8 mouse cellular contexts compared by ENCODE assay signal in the genomic region with DNA sequence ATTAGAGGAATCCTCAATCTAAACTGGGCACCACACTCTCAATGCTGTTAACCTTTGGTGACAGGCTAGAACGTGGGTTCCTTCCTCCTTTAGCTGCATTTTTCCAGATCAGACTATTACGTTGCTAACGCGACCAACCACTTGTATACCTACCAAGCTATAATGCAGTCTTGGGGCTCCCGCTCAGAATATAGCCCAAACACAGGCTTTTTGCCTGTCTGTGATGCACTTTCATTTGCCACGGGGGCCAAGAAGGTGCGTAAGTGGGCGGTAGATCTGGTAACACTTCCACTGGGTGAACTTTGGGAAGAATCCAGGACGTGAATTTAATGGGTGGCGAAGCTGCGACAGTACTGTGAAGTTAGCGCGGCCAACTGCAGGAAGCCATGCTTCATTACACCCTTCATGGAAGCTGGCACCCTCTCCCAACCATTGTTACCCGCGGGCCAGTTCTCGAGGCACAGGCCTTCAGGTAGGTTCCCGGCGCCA. TPM values are rescaled to one million over a fixed set of nuclear protein-coding genes. Genes with fewer than 3 reads are reported as not detected.
A peak's percentile ranks its signal among the peaks of the same experiment; 100 is the strongest.
DNase-seq lines count a peak whose midpoint lies in the region; ATAC-seq and TF ChIP-seq lines count a peak whose summit lies in the region.

No protein-coding gene starts in this region.

- peak overlapping the region; percentile 77 for H3K4me2 ChIP-seq in midbrain, postnatal 0 days (ENCODE audit: low read depth, low read length, poor library complexity, severe bottlenecking)

- TF ChIP-seq POLR2A in cortical plate, adult 2 months (IDR thresholded peaks at IDR 0.05; ENCODE audit: extremely low read depth, insufficient read depth, low read length), result no peak
- TF ChIP-seq POLR2A in liver, adult 2 months (IDR thresholded peaks at IDR 0.05; ENCODE audit: extremely low read depth, insufficient read depth, low read length), result no peak

- WGBS in liver, adult 2 months, result 0% methylated on average over 18 of the region's 18 CpGs
- 0% methylated on average over 18 of the region's 18 CpGs for WGBS in midbrain, postnatal 0 days

- H3K9ac ChIP-seq in liver, adult 2 months (ENCODE audit: low read depth, low read length), result peak overlapping the region; percentile 100
- H3K9ac ChIP-seq in midbrain, postnatal 0 days (replicated peaks; ENCODE audit: low read length, poor library complexity, severe bottlenecking), result peak overlapping the region; percentile 96

- no peaks in the 10 kb centered on the region for H3K9me3 ChIP-seq in G1E (replicated peaks)
- H3K9me3 ChIP-seq in midbrain, postnatal 0 days (ENCODE audit: low read length), result no peaks in the 10 kb centered on the region

- peak; percentile 51 for ATAC-seq in G1E (ENCODE audit: extremely low read depth, insufficient number of reproducible peaks, low FRiP score, poor library complexity, severe bottlenecking)
- peak; percentile 64 for ATAC-seq in midbrain, postnatal 0 days (ENCODE audit: low FRiP score)

- H3K36me3 ChIP-seq in G1E (replicated peaks), result peaks cover 31% of the 10 kb centered on the region
- peaks cover 5% of the 10 kb centered on the region for H3K36me3 ChIP-seq in liver, adult 2 months (ENCODE audit: control insufficient read depth, insufficient read depth, low read length)
- no peaks in the 10 kb centered on the region for H3K36me3 ChIP-seq in midbrain, postnatal 0 days (ENCODE audit: insufficient read depth, low read length)

- H3K79me2 ChIP-seq in liver, adult 2 months (ENCODE audit: control insufficient read depth, insufficient read depth, low read length), result peaks cover 11% of the 10 kb centered on the region

- TF ChIP-seq CTCF in G1E (IDR thresholded peaks at IDR 0.05; ENCODE audit: low read depth, low read length), result no peak
- TF ChIP-seq CTCF in cortical plate, adult 2 months (IDR thresholded peaks at IDR 0.05; ENCODE audit: extremely low read depth, insufficient read depth, low read length), result no peak
- TF ChIP-seq CTCF in liver, adult 2 months (IDR thresholded peaks at IDR 0.05; ENCODE audit: low read depth, low read length), result 0 out of 2 replicates have a peak, but pooled peaks have one; percentile 9
- TF ChIP-seq CTCF in midbrain, postnatal 0 days (IDR thresholded peaks at IDR 0.05), result peak; percentile 10; the same call in 1 of the 2 replicates

- peaks cover 33% of the 10 kb centered on the region for H3K4me1 ChIP-seq in G1E (ENCODE audit: insufficient read depth, low read depth, low read length)
- no peaks in the 10 kb centered on the region; the same call in 1 of the 2 replicates for H3K4me1 ChIP-seq in cortical plate, adult 2 months (ENCODE audit: control insufficient read depth, insufficient read depth, low read length)
- H3K4me1 ChIP-seq in liver, adult 2 months (ENCODE audit: control insufficient read depth, insufficient read depth, low read length), result peaks cover 9% of the 10 kb centered on the region
- H3K4me1 ChIP-seq in midbrain, postnatal 0 days (ENCODE audit: insufficient read depth, low read length), result no peaks in the 10 kb centered on the region

- no peaks in the 10 kb centered on the region for H3K27me3 ChIP-seq in G1E (ENCODE audit: insufficient read depth, low read length)
- no peaks in the 10 kb centered on the region for H3K27me3 ChIP-seq in liver, adult 2 months (ENCODE audit: control insufficient read depth, insufficient read depth, low read length)
- no peaks in the 10 kb centered on the region for H3K27me3 ChIP-seq in midbrain, postnatal 0 days (ENCODE audit: insufficient read depth, low read length)

- peak overlapping the region; percentile 48 for H3K27ac ChIP-seq in cortical plate, adult 2 months (ENCODE audit: insufficient read depth, low read length)
- H3K27ac ChIP-seq in liver, adult 2 months (replicated peaks; ENCODE audit: insufficient read depth, low read depth, low read length), result peak overlapping the region; percentile 97
- peak overlapping the region; percentile 97 for H3K27ac ChIP-seq in midbrain, postnatal 0 days (ENCODE audit: low read depth, low read length)

- peak overlapping the region; percentile 91 for H3K4me3 ChIP-seq in G1E (ENCODE audit: low read depth, low read length)
- peak overlapping the region; percentile 99 for H3K4me3 ChIP-seq in cortical plate, adult 2 months (ENCODE audit: insufficient read depth, low read length)
- peak overlapping the region; percentile 99 for H3K4me3 ChIP-seq in liver, adult 2 months (ENCODE audit: insufficient read depth, low read depth, low read length)
- H3K4me3 ChIP-seq in midbrain, postnatal 0 days (ENCODE audit: low read depth, low read length), result peak overlapping the region; percentile 81

- peak; percentile 64 to 68 for DNase-seq in B cell, adult 2 months
- DNase-seq in G1E (ENCODE audit: low spot score), result no peak
- DNase-seq in heart, adult 8-10 months (ENCODE audit: low spot score), result peak; percentile 61
- DNase-seq in kidney, adult 9 months, result peak; percentile 84
- peak; percentile 77 for DNase-seq in liver, adult 2 months (ENCODE audit: extremely low read depth, low read depth, low spot score)
- DNase-seq in midbrain, postnatal 0 days (ENCODE audit: low spot score), result peak; percentile 78
- peak; percentile 46 for DNase-seq in testis, postnatal 10 days (ENCODE audit: low spot score)

RNA-seq across cellular contexts. Expression of a gene that starts 8.8 kb away (rescaled TPM):
- total RNA-seq in G1E (2014; fragmentation: Nextera tagmentation), result 141 and 160 TPM in 2 replicates
- total RNA-seq in G1E (2017), result 62.9 and 73.6 TPM in 2 replicates
- polyA plus RNA-seq in G1E (2012), result 20.5 and 20.8 TPM in 2 replicates
- polyA plus RNA-seq in cortical plate, adult 2 months (2012; rRNA removed), result 37.1 and 38.0 TPM in 2 replicates
- total RNA-seq in heart, adult 8-10 months (2022), result 10 to 100 TPM; 25.1 to 41.8 (median 30.5) TPM
- 18.0 and 20.4 TPM in 2 replicates for total RNA-seq in liver, adult 2 months (2014; rRNA removed)
- polyA plus RNA-seq in liver, adult 2 months (2012; rRNA removed), result 15.7 and 16.7 TPM in 2 replicates
- 22.7 and 96.5 TPM in 2 replicates for total RNA-seq in midbrain, postnatal 0 days (2014; rRNA removed)
- 23.9 and 28.9 TPM in 2 replicates for polyA plus RNA-seq in midbrain, postnatal 0 days (2015; fragmentation: Nextera tagmentation; extraction: Ambion mirVana)

RNA-seq across cellular contexts. Expression of a gene that starts 15.0 kb away (rescaled TPM):
- total RNA-seq in G1E (2014; fragmentation: Nextera tagmentation) (1.3 and 33.3 TPM in 2 replicates), G1E (2017) (1.8 and 2.0 TPM in 2 replicates)
- 0.20 TPM in 2 replicates for polyA plus RNA-seq in G1E (2012)
- 5.4 and 7.4 TPM in 2 replicates for polyA plus RNA-seq in cortical plate, adult 2 months (2012; rRNA removed)
- total RNA-seq in heart, adult 8-10 months (2022), result 1 to 10 TPM; 2.5 to 5.9 (median 3.7) TPM
- total RNA-seq in liver, adult 2 months (2014; rRNA removed), result 0.47 and 1.3 TPM in 2 replicates
- polyA plus RNA-seq in liver, adult 2 months (2012; rRNA removed), result 0.24 and 0.33 TPM in 2 replicates
- total RNA-seq in midbrain, postnatal 0 days (2014; rRNA removed), result 12.1 and 12.4 TPM in 2 replicates
- 3.5 and 4.3 TPM in 2 replicates for polyA plus RNA-seq in midbrain, postnatal 0 days (2015; fragmentation: Nextera tagmentation; extraction: Ambion mirVana)

RNA-seq across cellular contexts. Expression of a gene that starts 26.3 kb away (rescaled TPM):
- total RNA-seq in G1E (2014; fragmentation: Nextera tagmentation) (0.30 and 0.87 TPM in 2 replicates), G1E (2017) (1.5 and 2.1 TPM in 2 replicates)
- 0.55 and 0.65 TPM in 2 replicates for polyA plus RNA-seq in G1E (2012)
- 1.9 and 2.1 TPM in 2 replicates for polyA plus RNA-seq in cortical plate, adult 2 months (2012; rRNA removed)
- 1 to 10 TPM; 3.5 to 7.3 (median 5.5) TPM for total RNA-seq in heart, adult 8-10 months (2022)
- total RNA-seq in liver, adult 2 months (2014; rRNA removed), result 2.3 and 2.8 TPM in 2 replicates
- polyA plus RNA-seq in liver, adult 2 months (2012; rRNA removed), result 1.4 and 1.9 TPM in 2 replicates
- 2.4 and 3.6 TPM in 2 replicates for total RNA-seq in midbrain, postnatal 0 days (2014; rRNA removed)
- 9.7 and 10.3 TPM in 2 replicates for polyA plus RNA-seq in midbrain, postnatal 0 days (2015; fragmentation: Nextera tagmentation; extraction: Ambion mirVana)

Comparison
In these comparisons a context has a peak if more than half of its experiments do, and no peak if none do; other contexts are left out.
1. CTCF ChIP-seq: peak in liver, adult 2 months (single experiment) and midbrain, postnatal 0 days (single experiment); none in G1E (single experiment) and cortical plate, adult 2 months (single experiment).
2. Peak in every context shown above with its lines, with median percentiles within 50 percentile points of each other: H3K4me3 ChIP-seq and H3K27ac ChIP-seq.